Mouse (Mus musculus) megakaryocyte-erythroid progenitor cell, adult 5-6 weeks (primary cell): Measurements from ENCODE around the gene Gm47969. TPM values are rescaled to one million over a fixed set of nuclear protein-coding genes. Genes with fewer than 3 reads are reported as not detected.
"Not testable (repeated sequence)": the region's sequence is repeated elsewhere in the genome, so short reads cannot be mapped to it uniquely, and the experiment has no call there.

Experiments used
- ATAC-seq: replicated peaks from 2 replicates; pipeline ENCODE4 v1.8.0; 2016; ENCODE audit warnings: mild to moderate bottlenecking, inconsistent platforms; ENCODE audit not compliant: severe bottlenecking, poor library complexity, low FRiP score, low TSS enrichment
- total RNA-seq, 2 experiments: library from RNA; stranded (forward) in 1 of 2; stranded (reverse) in 1 of 2; fragments of 200-1000, 215-1000 nt in 1 of 2; fragments of >200 nt in 1 of 2; fragmentation: Nextera tagmentation in 1 of 2; gene quantifications; 2 replicates each; pipeline ENCODE4 v1.2.3; 2014 to 2017

The Gm47969 gene
- total RNA-seq (2014; fragmentation: Nextera tagmentation): not detected in 2 replicates
- total RNA-seq (2017): not detected in 2 replicates

GRCm38 (mm10) chr1:83044882-83045427 is at the start of gene Gm47969:
Gm47969 (plus strand) TSS chr1:83044932.
- ATAC-seq: no peak

GRCm38 (mm10) chr1:83000306-83000705 is 44.4 kb upstream of the Gm47969 start, which contains the start of gene Gm47959:
Gm47959 (plus strand) TSS chr1:83000548.
- ATAC-seq: not testable (repeated sequence)

- no peak for ATAC-seq
Measured at GRCm38 (mm10) chr1:83006218-83007179, 38.2 kb upstream of the Gm47969 start.

- ATAC-seq: no peak
Measured at GRCm38 (mm10) chr1:83007471-83007870, 37.3 kb upstream of the Gm47969 start.

GRCm38 (mm10) chr1:83014477-83014876 is 30.3 kb upstream of the Gm47969 start:
- no peak for ATAC-seq

GRCm38 (mm10) chr1:83015329-83015879 is 29.3 kb upstream of the Gm47969 start:
- ATAC-seq: no peak

- no peak for ATAC-seq
Measured at GRCm38 (mm10) chr1:83016556-83016955, 28.2 kb upstream of the Gm47969 start.

- no peak for ATAC-seq
Measured at GRCm38 (mm10) chr1:83031950-83032349, 12.8 kb upstream of the Gm47969 start.

- ATAC-seq: no peak
Measured at GRCm38 (mm10) chr1:83032508-83032907, 12.2 kb upstream of the Gm47969 start.

- ATAC-seq: no peak
Measured at GRCm38 (mm10) chr1:83034509-83034908, 10.2 kb upstream of the Gm47969 start.

GRCm38 (mm10) chr1:83036892-83037667 is 7.7 kb upstream of the Gm47969 start:
- ATAC-seq: no peak

- peak; percentile 52; the same call in 1 of the 2 replicates for ATAC-seq
Measured at GRCm38 (mm10) chr1:83038109-83038672, 6.5 kb upstream of the Gm47969 start, which contains the start of gene Slc19a3. Slc19a3 (minus strand) TSS chr1:83038448.

GRCm38 (mm10) chr1:83039080-83039479 is 5.7 kb upstream of the Gm47969 start:
- no peak for ATAC-seq

GRCm38 (mm10) chr1:83042380-83042779 is 2.4 kb upstream of the Gm47969 start, which contains the start of gene Krtap28-10:
Krtap28-10 (minus strand) TSS chr1:83042480.
- no peak for ATAC-seq

- no peak for ATAC-seq
Measured at GRCm38 (mm10) chr1:83058481-83058880, 13.7 kb downstream of the Gm47969 start.

GRCm38 (mm10) chr1:83059278-83059677 is 14.5 kb downstream of the Gm47969 start, which contains the start of gene A030005K14Rik:
A030005K14Rik (minus strand) TSS chr1:83059378.
- ATAC-seq: no peak

- no peak for ATAC-seq
Measured at GRCm38 (mm10) chr1:83060643-83061042, 15.9 kb downstream of the Gm47969 start, which contains the start of gene Krtap28-13. Krtap28-13 (plus strand) TSS chr1:83060930.

- no peak for ATAC-seq
Measured at GRCm38 (mm10) chr1:83064851-83065250, 20.1 kb downstream of the Gm47969 start.

GRCm38 (mm10) chr1:83066577-83066976 is 21.8 kb downstream of the Gm47969 start:
- ATAC-seq: no peak
